Mouse (Mus musculus) erythroblast, embryonic 14.5 days (primary cell): ENCODE measurements around the gene Eif3a.

Experiments
- GATA1 ChIP-seq: IDR thresholded peaks from 2 replicates; pipeline ENCODE4 v1.6.1; 2012; ENCODE audit warnings: low read length, inconsistent platforms, mixed read lengths
- TAL1 ChIP-seq: IDR thresholded peaks from 3 replicates; pipeline ENCODE4 v1.6.1; 2012; ENCODE audit warnings: low read length, inconsistent platforms, mixed read lengths

GRCm38 (mm10) chr19:60837747-60838146, 47.3 kb upstream of the Eif3a start:
- TF ChIP-seq TAL1 = no peak
- no peak for TF ChIP-seq GATA1
